Mouse (Mus musculus) kidney, postnatal 36 days (tissue): ENCODE data around the gene Rps10.
A peak's percentile ranks its signal among the peaks of the same experiment; 100 is the strongest.

ENCODE experiments used
- DNase-seq, 2 experiments: peaks; one replicate each; pipeline ENCODE4 v3.0.0; 2021 to 2022; ENCODE audit warnings: mixed read lengths in 2 of 2

The Rps10 gene

DNA sequence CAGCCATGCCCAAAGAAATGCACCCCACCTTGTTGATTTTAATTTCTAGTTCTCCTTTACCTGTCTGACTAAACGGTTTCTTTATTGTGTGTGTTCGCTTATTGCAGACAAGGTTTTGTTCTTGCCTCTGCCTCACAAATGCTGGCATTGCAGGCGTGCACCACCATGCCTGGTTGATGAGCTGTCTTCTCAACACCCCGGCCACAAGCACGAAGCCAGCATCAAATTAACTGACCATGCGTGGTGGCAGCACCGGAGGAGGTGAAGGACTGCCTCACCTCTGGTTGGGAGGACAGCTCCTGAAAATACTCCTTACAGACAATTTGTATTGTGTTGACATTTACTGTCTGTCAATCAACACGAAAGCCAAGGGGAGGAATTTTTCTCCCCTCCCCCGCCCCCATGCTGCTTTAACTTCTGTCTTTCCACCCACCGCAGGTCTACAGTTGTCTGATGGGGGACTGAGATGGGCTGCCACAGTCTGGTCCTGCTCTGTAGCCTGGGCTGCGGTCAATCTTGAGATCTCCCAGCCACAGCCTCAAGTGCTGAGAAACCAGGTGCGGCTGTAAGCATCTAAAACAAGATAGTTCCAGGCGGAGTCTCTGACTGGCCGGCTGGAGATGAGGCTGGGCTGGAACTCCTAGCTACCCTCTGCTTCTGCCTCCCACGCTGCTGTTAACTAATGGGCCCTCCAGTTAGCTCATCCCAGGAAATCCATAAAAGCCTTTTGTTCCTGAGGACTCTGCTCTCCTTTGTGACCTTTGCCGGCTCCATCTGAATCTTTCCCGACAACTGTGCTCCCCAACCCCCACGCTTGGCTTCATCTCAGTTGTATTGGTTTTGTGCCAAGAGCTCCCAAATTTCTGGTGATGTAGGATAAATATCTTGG, at the start of gene Rps10:
Rps10 (minus strand) TSS at position 538 of the 889 bp plus-strand sequence.
- DNase-seq, result no peak

DNA sequence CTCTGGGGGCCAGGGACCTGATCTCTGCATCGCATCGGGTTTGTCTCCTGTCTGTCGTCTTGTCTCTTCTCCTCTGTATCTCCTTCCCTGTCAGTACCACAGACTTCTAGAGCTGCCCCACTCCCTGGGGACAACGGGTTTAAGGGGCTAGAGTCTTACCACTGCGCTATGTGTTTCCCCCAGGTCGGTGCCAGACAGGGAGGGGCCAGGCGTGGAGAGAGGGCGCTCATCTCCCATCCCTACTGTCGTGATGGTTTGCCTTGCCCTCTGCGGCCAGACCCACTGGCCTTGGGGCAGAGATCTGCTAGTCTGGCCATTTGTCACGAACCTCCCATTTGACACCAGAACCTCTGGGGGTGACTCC, 49.1 kb upstream of the Rps10 start:
- no peak for DNase-seq

DNA sequence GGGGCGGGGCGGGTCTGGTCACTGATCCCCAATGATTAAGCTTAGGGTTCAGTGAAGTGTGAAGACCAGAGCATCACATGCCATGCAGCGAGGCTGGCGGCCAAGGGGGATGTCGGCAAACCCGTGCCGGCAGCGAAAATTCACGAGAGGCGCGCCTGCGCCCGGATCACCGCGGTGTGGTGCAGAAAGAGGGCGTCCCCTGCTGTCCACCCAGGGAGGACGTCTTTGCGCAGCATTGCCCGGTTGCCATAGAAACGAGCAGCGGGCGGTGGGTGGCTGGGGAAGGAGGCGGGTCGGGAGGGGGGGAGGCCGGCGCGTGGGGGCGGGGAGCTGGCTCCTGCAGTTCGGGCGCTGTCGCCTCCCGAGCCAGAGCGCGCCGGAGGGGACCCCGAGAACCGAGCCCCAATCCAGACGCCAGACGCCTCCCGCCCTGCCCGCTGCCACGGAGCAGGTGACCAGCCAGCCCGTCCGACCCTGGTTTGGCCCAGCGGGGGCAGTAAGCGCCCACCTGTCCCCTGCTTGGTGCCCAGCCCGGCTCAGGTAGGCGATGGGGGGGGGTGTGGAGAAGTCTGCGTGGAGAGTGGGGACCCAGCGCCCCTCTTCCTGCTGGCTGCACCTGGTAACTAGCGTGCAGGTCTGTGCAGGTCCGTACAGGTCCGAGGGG, 48.5 kb upstream of the Rps10 start:
- peak; percentile 42 to 66 for DNase-seq

DNA sequence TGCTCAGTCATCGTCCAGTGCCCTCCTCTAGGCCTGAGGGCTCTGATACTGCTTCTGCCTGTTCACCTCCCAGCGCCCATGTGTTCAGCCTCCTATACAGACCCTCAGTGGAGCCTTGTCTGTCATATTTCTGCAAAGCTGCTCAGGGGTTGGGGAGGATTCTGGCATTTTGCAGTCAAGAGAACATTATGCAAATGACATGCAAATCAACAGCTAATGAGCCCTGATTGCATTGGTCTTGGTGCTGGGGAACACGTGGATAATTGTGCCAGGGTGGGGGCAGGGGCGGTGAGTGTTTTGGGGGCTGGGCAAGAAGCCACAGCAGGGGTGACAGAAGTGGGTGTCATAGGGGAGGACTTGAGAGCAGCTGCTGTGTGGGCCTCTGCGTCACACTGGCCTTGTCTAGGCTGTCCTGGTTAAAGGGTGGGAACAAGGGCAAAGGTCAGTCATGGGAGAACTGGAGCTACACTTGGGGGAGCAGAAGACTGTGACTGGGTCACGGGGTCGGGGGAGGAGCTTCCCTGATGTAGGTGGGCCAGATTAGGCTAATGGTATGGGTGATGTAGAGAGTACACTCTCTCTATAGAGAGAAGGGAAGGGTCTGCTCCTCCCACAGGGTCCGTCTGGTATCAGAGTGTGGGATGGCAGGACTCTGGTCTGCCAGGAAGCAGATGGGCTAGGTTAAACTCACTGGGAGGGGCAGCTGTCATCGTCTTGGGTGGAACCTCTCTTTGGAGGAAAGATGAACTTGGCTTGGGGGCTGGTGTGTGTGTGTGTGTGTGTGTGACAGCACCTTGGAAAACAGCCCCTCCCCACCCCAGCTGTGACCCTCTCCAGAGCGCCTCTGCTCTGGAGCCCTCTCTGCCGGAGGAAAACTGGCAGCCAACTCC, 42.7 kb upstream of the Rps10 start:
- peak; percentile 35 to 52 for DNase-seq

DNA sequence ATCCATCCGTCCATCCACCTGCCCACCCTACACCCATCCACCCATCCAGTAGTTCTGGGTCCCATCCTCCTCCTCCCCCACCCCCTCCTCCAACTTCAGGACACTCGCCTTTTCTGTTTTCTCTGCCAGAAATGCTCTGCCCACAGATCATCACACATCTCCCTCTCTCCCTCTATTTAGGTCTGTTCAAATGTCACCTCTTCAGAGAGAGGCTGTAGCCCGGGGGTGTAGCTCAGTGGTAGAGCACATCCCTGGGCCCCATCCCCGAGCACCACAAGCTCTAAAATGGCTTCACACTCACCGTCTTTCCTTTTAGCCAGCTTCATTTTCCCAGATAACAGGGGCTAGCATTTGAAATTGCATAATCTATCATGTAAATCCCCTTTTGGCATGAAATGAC, 41.3 kb upstream of the Rps10 start:
- no peak for DNase-seq

DNA sequence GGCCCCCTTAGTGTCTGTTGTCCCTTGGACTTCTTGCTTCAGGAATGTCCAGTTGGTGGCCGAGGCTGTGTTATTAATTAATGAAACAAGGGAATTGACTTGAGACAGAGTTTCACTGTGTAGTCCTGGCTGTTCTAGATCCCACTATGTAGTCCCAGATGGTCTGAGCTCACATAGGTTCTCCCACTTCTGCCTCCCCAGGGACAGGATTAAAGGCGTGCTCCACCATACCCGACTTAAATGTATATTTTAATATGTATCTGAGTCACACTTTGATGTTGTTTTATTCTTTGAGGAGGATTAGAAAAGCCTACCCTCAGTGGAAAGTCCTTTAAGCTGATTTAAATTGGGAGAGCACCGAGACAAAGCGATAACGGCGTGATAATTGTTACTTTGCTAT, 39.8 kb upstream of the Rps10 start:
- no peak for DNase-seq

DNA sequence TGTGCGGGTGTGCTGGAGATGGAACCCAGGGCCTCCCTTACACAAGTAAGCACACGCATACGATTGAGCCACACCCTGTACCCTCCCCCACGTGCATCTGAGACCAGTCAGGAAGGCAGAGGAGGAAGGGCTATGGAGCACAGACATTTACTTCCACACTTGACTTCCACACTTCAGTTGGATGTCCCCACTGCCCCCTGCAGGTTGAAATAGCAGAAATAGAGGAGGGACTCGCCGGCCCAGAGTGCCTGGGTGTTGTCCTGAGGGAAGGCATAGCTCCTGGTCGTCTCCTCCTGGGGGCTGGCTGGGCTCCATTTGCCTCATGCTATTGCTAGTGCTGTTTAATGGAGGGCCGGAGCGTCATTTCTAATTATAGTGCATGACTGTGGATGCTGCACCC, 39.0 kb upstream of the Rps10 start:
- peak in 1 of 2 experiments; percentile 19 for DNase-seq

DNA sequence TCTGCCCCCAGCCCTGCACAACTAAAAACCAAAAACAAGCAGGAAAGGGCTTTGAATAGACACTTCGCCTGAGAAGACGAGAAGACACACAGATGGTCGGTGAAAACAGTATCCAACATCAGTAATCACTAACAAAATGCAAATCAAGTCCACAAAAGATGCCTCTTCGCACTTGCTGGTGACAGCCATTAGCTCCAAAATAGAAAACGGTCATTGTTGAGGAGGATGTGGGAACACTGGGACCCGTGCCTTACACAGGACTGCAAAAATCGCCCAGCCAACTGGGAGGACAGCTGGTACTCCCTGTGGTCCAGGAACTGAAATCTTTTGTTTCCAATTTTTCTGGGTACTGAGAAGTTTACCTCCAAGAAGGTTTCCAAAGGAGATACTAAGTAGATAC, 37.5 kb upstream of the Rps10 start:
- DNase-seq, result no peak

DNA sequence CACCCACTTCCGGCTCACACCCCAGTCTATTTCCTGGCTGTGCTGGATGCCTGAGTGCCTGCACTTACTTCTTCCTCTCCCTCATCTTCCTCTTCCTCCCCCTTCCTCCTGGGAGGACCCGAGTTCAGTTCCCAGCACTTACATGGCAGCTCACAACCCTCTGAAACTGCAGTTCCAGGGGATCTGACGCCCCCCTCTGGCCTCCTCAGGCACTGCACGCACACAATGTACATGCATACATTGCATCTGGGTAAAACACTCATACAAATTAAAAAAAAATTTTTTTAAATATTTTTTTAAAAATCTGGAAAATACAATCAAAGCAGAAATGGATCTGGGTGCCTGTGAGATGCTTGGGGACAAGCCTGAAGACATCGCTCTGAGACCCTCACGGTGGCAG, 35.3 kb upstream of the Rps10 start:
- DNase-seq, result no peak

DNA sequence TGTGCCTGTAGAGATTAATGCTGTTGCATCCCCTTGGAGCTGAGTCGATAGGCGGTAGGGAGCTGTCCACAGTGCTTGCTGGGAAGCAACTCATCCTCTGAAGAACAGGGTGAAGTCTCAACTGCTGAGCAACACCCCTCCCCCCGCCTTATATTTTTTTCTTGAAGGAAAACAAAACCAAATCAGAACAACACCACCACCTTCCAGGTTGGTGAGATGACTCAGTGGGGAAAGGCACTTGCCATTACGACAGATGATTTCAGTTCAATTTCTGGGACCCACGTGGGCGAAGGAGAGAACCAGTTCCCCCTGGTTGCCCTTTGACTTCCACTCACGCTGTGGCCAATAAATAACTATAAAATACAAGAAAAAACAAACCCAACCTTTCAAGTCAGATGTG, 22.3 kb upstream of the Rps10 start:
- no peak for DNase-seq

DNA sequence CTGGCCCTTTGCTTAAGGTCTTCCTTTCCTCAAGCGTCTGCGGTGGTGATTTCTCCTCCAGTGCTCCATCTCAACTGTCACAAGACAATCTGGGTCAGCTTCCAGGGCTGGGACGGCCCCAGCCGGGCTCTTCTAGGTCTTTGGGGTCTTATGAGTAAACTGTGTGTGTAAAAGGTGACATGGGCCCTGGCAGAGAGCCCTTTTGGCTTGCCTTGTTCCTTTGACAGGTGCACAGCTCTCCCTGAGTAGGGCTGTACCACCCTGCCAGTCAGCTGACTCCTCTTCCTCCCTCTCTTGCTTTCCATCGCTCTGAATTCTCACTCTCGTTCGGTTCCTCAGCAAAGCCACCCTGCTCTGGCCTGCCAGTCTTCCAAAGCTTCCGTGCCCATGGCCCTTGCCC, 20.7 kb upstream of the Rps10 start:
- no peak for DNase-seq

DNA sequence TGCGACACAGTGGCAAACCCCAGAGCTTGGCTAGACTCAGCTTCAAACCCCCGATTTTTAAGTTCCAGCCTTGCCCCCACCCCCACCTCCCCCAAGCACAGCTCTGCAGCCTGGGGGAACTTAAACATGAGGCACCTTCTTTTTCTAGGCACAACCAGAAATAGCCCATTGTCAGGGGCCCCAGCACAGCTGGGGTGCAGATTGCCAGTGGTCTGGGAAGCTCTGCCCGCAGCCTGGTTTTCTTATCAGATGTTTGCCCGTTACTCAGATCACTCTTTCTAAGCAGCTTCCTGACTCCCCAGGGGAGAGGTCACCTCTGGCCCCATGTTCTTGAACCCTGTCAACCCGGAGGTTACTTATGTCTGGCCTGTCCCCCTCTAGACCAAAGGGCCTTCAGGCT, 19.9 kb upstream of the Rps10 start:
- DNase-seq, result no peak

DNA sequence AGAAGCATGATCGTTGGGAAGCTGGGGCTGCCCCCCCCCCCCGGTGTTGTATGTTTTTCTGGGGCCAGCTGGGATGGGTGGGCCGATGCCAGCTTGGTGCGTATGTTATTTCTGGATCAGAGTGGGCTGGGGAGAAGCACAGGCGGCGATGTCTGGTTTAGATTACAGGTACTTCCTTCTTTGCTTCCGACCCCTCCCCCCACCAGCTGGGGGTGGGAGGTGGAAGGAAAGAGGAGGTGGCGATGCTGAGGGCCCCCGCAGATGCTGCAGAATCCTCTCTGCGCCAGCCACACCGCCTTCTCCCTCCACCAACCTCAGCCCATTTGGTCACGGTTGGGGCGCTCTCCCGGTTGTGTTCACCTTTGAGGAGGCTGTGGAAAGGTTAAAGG, 19.5 kb upstream of the Rps10 start:
- DNase-seq, result no peak

DNA sequence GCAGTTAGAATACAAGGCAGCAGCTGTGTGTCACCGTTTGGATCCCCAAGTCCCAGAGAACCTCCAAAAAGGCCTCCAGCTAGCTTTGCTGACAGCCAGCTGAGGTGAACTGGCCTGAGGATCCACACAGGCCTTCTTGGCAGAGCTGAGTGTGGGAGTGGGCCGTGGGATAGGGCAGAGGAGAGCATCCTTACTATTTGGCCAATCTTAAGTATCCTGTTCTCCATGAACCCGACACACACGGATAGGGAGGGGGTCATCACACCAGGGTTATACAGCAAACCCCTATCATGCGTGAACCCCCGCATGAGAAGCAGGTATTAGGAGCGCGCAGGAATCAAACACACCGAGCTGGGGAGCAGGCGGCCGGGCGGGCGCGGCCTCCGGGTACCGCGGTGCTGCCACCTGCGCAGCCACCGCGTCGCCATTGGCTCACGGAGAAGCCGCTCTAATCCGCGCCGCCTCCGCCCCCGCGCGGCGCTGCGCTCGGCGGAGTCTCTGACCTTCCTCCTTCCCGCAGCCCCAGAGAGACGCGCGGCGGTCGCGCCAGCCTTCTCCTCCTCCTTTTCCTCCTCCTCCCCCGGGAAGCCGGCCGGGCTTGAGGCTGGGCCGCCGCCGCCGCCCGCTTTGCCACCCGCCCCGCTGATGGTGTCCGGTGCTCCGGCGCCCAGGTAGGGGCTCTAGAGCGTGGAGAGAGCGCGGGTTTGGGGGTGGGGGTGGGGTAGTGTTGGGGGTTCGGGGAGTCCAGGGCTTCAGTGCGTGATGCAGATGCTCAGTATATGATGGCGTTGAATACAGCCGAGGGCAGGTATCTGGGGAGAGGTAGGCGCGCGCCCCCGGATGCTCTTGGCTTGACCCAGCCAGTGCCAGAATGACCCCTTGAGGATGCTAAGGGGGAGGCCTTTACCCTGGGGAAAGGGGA, 18.9 kb upstream of the Rps10 start, which contains the start of gene Pacsin1:
Pacsin1 (plus strand) TSS at position 421 of the 922 bp plus-strand sequence.
- DNase-seq, result peak; percentile 19 to 66

DNA sequence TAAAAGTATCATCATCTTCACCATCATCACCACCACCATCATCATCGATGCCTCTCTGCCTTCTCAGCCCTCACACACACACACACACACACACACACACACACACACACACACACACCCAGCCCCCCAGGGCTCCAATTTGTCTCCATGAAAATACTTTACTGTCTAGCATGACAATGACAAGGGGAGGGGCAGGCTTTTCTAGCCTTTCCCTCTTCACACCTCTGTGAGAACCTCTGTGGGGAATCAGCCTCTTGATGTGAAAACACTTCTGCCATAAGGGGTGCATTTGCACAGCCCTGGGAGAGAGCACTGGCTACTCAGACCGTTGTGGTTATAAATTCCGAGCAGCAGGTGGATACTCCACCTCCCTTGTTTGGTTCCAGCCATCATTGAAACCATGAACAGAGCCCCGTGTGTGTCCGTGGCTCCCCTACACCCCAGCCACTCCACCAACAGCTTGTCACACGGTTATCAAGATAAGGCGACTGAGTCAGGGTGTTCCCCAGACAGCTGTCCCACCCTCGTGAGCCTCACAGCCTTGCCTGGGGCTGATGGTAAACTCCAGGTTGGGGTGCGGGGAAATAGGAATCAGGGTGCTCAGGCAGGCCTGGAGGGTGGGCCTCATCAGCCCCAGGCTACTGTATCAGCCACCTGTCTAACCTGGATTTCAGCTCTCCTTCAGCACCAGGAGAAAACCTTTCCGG, 16.9 kb upstream of the Rps10 start:
- DNase-seq, result no peak

DNA sequence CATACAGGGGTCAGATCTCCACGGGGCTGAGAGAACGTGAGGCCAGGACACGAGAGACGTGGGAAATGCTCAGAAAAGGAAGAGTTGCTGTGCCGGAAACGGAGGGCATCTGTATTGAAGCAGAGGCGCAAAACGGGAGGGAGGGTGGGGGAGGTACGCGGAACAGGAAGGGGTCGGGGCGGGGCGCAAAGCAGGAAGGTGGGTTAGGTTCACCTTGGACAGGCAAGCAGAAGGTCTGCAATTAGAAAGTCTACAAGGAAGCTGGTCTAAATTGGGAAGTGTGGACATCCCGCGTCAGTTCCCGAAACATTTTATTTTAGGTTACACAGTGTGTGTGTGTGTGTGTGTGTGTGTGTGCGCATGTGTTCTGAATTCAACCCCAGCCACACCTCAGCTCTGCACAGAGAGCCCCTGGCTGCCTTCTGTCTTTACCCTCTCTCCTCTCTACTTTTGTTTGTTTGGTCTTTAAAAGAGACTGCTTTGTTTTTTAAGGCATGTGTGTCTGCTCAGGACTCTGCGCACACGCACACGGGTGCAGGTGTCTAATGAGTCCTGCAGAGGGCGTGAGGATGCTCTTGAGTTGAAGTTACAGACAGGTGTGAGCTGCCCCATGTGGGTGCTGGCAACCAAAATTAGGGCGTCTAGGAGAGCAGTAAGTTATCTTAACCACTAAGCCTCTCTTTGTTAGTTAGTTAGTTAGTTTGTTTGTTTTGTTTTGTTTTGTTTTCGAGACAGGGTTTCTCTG, 15.7 kb upstream of the Rps10 start:
- DNase-seq, result no peak

DNA sequence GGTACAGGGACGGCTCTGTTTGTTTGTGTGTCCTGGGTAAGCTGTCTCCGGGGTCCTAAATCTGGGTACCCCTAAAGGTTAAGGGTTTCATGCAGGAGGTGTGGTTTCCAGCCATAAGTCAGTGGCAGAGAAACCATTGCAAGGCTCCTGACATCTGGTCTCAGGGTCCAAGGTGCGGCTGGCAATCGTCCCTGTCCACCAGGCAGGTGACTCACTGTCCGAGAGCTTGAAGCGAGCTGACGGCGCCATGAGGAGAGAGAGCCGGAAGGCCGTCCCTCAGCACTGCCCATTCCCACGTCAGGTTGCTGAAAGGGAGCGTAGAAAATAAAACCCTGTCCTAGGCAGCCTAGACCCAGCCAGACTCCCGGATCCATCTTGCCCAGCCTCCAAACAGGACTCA, 14.1 kb upstream of the Rps10 start:
- peak; percentile 78 to 83 for DNase-seq

DNA sequence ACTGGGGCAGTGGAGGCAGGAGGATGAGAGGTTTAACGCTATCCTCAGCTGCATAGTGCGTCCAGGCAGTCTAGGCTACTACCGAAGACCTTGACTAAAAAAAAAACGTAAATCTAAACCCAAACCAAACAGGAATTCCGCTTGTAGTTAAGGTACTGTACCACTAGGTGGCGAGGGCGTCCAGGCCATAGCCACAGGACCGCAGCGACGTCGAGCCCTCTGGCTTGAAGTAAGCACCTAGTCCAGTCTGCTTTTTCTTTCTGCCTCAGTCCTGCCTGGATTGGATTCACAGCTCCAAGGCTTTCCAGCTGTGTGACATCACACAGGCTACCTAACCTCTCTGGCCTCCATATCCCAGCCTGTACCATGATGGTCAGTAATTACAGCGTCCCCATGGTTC, 13.7 kb upstream of the Rps10 start:
- DNase-seq, result peak; percentile 79 to 84

DNA sequence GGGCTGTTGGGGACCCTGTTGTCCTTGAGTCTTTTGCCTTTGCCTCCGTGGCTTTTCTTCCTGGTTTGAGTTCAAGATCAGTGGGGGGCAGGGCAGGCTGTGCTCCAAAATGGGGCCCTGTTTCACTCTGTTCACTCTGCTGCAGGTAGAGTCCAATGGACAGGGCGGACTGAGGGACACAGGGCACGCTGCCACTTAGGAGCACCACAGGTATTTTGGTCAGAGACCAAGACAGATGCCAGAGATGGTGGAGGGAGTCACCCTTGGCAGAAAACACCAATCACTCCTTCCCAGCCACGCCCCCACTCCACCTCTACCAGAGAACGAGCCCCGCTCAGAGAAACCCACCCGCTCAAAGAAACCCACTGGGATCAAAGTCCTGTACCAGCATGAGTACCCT, 9.3 kb upstream of the Rps10 start:
- peak; percentile 26 to 56 for DNase-seq

DNA sequence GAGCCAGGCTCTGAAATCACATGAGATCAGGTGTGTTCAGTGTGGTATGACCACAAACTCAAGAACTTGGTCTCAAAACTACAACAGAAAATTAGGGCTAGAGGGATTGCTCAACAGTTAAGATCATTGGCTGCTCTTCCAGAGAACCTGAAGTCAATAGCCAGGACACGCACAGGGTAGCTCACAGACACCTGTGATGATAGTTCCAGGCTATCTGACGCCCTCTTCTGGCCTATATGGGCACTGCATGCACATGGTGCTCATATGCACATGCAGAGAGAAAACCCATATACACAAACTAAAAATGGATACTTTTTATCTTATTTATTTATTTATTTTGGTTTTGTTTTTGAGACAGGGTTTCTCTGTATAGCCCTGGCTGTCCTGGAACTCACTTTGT, 8.1 kb upstream of the Rps10 start:
- DNase-seq, result no peak

DNA sequence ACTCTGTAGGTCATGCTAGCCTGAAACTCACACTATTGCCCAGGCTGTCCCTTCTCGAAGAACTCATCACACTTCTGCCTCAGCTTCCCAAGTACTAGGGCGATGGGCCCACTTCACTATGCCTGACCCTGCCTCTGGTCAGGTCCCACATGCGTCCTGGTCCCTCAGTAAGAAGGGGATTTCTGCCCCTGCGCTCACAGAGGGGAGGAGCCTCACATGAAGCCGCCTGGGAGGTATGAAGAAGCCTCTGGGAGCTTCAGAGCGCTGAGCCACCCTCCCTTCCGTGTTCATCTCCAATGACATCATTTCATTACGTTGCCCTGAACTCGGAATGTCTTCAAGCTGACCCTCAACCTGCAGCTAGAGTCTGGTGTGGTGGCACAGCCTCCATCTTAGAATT, 7.3 kb upstream of the Rps10 start:
- DNase-seq, result no peak
